Mouse (Mus musculus): ENCODE results near the gene Tstd1. TPM values are rescaled to one million over a fixed set of nuclear protein-coding genes. Genes with fewer than 3 reads are reported as not detected.

The Tstd1 gene
- polyA plus RNA-seq (2017; shearing (Covaris generic)), result 4.0 TPM

GRCm38 (mm10) chr1:171418660-171419059 lies at the start of gene Tstd1:
Gene Tstd1, plus strand, starts transcription at chr1:171418872.

GRCm38 (mm10) chr1:171369845-171370556 lies 48.7 kb upstream of the Tstd1 start, which contains the start of gene Nectin4:
Gene Nectin4, plus strand, starts transcription at chr1:171370099.

GRCm38 (mm10) chr1:171388376-171389102 lies 30.1 kb upstream of the Tstd1 start, which contains the start of gene Arhgap30:
Gene Arhgap30, plus strand, starts transcription at chr1:171388954.

GRCm38 (mm10) chr1:171410947-171411484 lies 7.7 kb upstream of the Tstd1 start, which contains the start of gene Usf1:
Gene Usf1, plus strand, starts transcription at chr1:171411313.

GRCm38 (mm10) chr1:171437264-171438013 lies 18.8 kb downstream of the Tstd1 start, which contains the start of gene F11r:
Gene F11r, plus strand, starts transcription at chr1:171437535.

Other genes starting within 250 kb of the Tstd1 start
- not detected for gene Pcp4l1, start 222.6 kb upstream of the Tstd1 start, polyA plus RNA-seq (2017; shearing (Covaris generic))
- 0.38 TPM for gene Nr1i3, start 204.9 kb upstream of the Tstd1 start, polyA plus RNA-seq (2017; shearing (Covaris generic))
- gene Tomm40l, start 196.4 kb upstream of the Tstd1 start, polyA plus RNA-seq (2017; shearing (Covaris generic)), result 38.8 TPM
- gene Apoa2, start 193.8 kb upstream of the Tstd1 start, polyA plus RNA-seq (2017; shearing (Covaris generic)), result not detected
- gene Fcer1g, start 184.5 kb upstream of the Tstd1 start, polyA plus RNA-seq (2017; shearing (Covaris generic)), result 10.2 TPM
- gene Adamts4, start 168.5 kb upstream of the Tstd1 start, polyA plus RNA-seq (2017; shearing (Covaris generic)), result not detected
- 185 TPM for gene Ndufs2, start 167.5 kb upstream of the Tstd1 start, polyA plus RNA-seq (2017; shearing (Covaris generic))
- gene B4galt3, start 148.5 kb upstream of the Tstd1 start, polyA plus RNA-seq (2017; shearing (Covaris generic)), result 44.0 TPM
- gene Ppox, start 137.7 kb upstream of the Tstd1 start, polyA plus RNA-seq (2017; shearing (Covaris generic)), result 71.0 TPM
- gene Usp21, start 130.9 kb upstream of the Tstd1 start, polyA plus RNA-seq (2017; shearing (Covaris generic)), result 63.3 TPM
- gene Ufc1, start 123.8 kb upstream of the Tstd1 start, polyA plus RNA-seq (2017; shearing (Covaris generic)), result 67.8 TPM
- gene Dedd, start 89.7 kb upstream of the Tstd1 start, polyA plus RNA-seq (2017; shearing (Covaris generic)), result 41.6 TPM
- gene Nit1, start 73.2 kb upstream of the Tstd1 start, polyA plus RNA-seq (2017; shearing (Covaris generic)), result 57.0 TPM
- gene Pfdn2, start 73.2 kb upstream of the Tstd1 start, polyA plus RNA-seq (2017; shearing (Covaris generic)), result 113 TPM
- 0.24 TPM for gene Klhdc9, start 58.1 kb upstream of the Tstd1 start, polyA plus RNA-seq (2017; shearing (Covaris generic))
- 0.17 TPM for gene Nectin4, start 48.8 kb upstream of the Tstd1 start, polyA plus RNA-seq (2017; shearing (Covaris generic))
- gene Arhgap30, start 29.9 kb upstream of the Tstd1 start, polyA plus RNA-seq (2017; shearing (Covaris generic)), result 268 TPM
- 97.6 TPM for gene Usf1, start 7.6 kb upstream of the Tstd1 start, polyA plus RNA-seq (2017; shearing (Covaris generic))
- 0.40 TPM for gene F11r, start 18.7 kb downstream of the Tstd1 start, polyA plus RNA-seq (2017; shearing (Covaris generic))
- gene Alyref2, start 84.6 kb downstream of the Tstd1 start, polyA plus RNA-seq (2017; shearing (Covaris generic)), result 9.2 TPM
- gene Itln1, start 116.4 kb downstream of the Tstd1 start, polyA plus RNA-seq (2017; shearing (Covaris generic)), result not detected
- 0.35 TPM for gene Cd244a, start 140.3 kb downstream of the Tstd1 start, polyA plus RNA-seq (2017; shearing (Covaris generic))
- gene Ly9, start 188.5 kb downstream of the Tstd1 start, polyA plus RNA-seq (2017; shearing (Covaris generic)), result 179 TPM
- gene Slamf7, start 234.2 kb downstream of the Tstd1 start, polyA plus RNA-seq (2017; shearing (Covaris generic)), result 17.1 TPM

All from activated CD4-positive, CD25-positive, alpha-beta regulatory T cell, adult 9 weeks (primary cell).